Mouse (Mus musculus): ENCODE measurements around the gene Uchl3.

The Uchl3 gene

GRCm38 (mm10) chr14:101666536-101666935, 12.8 kb downstream of the Uchl3 start:
- no peak for DNase-seq (ENCODE audit: low spot score)

GRCm38 (mm10) chr14:101668626-101669025, 14.9 kb downstream of the Uchl3 start:
- DNase-seq (ENCODE audit: low spot score), result no peak

GRCm38 (mm10) chr14:101672226-101672625, 18.5 kb downstream of the Uchl3 start:
- no peak for DNase-seq (ENCODE audit: low spot score)

DNA sequence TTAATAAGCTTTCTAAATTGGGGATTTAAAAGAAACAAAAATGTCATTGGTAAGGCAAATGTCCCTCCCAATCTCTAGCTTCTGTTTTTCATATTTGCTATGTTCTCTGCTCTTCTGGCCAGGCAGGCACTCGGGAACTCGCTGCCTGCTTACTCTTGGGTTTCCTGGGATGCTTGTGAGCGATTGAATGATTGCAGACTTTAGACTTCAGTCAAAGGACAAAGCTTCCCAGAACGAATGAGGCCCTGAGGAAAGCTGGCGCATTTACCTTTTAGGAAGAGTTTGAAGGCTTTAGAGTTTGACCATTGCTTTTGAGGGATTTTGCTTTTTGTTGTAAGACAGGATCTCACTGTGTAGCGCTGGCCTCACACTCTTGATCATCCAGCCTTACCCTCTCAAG, 33.9 kb downstream of the Uchl3 start:
- DNase-seq (ENCODE audit: low spot score), result no peak

DNA sequence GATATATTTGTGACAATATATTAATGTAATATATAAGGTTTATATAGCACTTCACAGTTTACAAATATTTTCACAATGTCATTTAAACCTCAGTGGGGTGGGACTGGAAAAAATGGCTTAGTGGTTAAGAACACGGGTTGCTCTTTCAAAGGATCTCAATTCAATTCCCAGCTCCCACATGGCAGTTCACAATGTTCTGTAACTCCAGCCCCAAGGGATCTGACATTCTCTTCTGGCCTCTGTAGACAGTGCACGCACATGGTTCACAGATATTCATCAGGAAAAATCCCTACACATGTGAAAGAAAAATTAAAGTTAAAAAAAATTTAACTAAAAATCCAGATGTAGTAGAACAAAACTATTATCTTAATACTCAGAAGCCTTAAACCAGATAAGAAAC, 34.6 kb downstream of the Uchl3 start:
- no peak for DNase-seq (ENCODE audit: low spot score)

DNA sequence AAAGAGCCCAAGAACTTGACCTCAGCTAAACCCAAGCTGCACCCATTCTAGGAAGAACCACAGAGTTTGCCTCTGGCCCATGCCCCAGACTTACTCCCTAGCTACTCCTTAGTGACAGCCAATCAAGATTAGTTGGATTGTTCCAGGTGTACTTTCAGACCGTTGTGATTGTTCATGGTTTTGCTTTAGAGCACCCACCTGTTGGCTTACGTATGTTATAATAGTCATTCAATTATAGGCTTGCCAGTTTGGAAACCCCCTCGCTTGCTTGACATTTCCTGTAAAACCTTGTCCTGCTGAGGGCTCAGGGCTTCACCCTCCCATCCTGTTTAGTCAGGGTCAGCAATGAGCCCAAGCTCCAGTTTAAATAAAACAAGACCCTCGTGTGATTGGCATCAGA, 50.7 kb downstream of the Uchl3 start:
- DNase-seq (ENCODE audit: low spot score), result no peak

DNA sequence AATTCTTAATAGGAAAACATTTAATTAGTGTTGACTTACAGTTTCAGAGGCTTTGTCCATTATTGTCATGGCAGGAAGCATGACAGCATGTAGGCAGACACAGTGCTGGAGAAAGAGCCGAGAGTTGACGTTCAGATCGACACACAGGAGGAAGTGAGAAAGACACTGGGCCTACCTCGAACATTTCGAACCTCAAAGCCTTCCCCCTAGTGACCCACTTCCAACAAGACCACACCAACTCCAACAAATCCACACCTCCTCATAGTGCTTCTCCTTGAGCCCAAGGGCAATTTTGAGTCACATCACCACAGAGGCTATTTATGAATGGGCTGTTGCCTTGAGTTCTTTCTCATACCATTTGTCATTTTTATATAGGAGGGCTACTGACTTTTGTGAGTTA, 53.3 kb downstream of the Uchl3 start:
- no peak for DNase-seq (ENCODE audit: low spot score)

DNA sequence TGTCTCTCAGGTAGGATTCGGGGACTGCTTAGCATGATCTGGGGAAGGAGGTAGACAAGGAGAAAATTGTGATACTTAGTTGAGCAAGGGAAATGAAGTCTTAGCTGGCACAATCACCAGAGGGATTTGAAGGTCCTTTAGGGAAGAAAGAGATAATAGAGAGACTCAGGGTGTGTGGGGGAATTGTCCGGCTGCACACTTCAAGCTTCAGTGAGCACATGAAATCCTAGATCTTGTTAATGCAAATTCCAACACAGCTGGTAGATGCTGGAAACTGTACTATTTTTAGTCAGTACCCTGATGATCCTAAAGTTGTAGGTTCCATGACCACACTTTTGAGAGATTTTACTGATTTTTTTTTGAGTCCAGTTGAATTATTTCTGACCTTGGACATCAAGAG, 60.6 kb downstream of the Uchl3 start:
- DNase-seq (ENCODE audit: low spot score), result no peak

DNA sequence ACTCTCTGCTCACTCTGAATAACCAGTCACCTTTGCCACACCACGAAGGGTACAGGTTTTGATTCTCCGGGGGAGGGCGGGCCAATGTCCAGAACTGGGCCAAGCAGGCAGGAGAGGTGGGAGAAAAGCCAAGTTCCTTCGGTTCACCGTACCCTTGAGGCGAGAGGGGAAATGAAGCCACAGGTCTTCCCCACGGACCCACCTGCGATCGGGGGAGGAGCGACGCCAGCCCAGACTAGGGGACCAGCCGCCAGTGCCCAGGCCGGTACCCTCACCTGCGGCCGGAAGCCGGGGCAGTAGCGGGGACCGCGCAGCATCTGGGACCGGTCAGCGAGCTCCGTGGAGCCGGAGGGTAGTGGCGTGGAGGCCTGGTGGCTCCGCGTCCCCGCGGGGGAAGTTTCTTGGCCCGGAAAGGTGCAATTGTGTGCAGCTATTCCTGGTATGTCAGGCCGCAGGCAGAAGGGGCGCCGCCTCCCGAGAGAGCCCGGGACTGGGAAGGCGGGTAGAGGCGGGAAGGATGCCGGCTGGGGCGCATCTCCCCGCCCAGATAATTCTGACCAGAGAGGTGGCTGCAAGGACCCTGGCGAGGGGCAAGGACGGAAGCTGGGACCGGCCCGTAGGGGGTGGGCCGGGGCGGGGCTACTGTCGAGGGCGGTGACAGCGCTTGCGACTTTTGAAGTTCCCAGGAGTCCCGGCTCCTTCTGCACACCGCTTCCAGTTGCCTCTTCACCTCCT, 75.6 kb downstream of the Uchl3 start, which contains the start of the genes Gm9922 and Lmo7:
TSS of gene Gm9922 (minus strand) at position 578 of the 735 bp plus-strand sequence.
TSS of gene Lmo7 (plus strand) at position 721 of the 735 bp plus-strand sequence.
- no peak for DNase-seq (ENCODE audit: low spot score)

DNA sequence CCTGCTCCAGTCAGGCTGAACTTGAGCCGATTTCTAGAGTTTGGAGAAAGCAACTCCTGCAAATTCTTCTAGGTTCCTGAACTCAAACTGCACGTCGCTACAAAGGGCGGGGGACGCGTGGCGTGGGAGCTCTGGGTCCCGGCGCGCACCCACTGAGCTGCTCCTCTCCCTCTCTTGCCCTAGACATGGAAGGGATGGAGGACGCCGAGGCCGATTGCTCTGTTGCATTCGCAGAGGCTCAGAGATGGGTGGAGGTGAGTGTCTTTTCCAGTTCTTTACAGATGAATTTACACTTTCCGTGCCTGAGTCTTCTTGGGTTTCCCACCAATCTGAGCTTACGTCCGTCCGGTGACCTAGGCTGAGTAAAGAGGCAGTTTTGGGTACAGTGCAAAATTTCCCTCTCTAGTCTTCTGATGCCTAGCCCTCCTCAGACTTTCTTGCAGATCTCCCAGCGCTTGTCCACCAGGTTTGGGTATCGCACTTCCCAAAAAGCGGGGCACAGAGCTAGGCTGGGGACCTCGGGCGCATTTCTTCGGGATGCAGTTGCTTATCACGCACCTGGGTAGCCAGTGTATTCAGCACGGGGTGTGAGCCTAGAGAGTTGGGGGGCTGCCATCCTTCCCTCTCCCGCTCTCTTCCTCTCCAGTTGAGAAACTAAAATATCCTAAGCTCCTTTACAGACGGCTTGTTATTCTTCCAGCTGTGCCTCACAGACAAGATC, 76.4 kb downstream of the Uchl3 start:
- DNase-seq (ENCODE audit: low spot score), result no peak

DNA sequence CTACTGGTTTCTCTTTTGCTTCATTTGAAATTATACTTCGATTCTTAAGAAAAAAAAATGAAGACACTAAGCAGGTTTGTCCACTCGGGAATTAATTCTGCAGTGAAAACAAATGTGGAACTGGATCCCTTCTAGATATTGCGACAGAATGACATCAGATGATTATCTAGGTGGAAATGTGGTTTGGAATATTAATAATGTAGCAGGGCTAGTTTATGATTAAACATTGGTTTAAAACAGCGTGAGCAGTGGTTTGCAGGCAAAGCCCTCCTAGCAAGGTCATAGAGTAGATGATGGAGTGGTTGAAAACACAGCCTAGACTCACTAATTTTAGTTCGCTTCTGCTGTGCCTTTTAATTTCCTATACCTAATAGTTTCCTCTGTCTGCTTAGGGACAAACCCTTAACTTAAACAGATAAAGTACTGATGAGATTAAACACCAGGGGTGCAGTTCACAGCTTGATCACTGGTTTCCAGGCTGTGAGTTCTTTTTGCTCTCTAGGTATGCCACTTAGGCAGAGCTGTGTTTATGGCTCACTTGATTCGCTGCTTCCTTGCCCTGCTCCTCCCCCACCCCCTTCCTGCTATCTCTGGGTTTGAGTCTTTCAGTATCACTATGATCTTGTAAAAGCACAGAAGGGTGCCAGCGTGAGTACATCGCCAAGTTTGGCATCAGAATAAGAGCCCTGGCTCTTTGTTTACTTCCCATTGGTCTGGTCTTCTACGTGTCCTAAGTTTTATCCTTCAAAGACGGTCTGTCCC, 80.0 kb downstream of the Uchl3 start:
- no peak for DNase-seq (ENCODE audit: low spot score)

GRCm38 (mm10) chr14:101737501-101737900, 83.7 kb downstream of the Uchl3 start:
- no peak for DNase-seq (ENCODE audit: low spot score)

All from MN1 (cell line).